Comparison of ENCODE assay signal across 30 mouse cellular contexts in genomic region chr11:21063271-21063670, GRCm38 (mm10).
"Had no signal": no experiment of that assay in that cellular context is flagged by ENCODE, and none has a peak within 500 bp of the region (broad histone marks: within the 10 kb centered on the region; RNA-seq: fewer than 3 reads in every experiment).

No protein-coding gene starts in this region.

- H3K36me3 ChIP-seq: heart, embryonic 12.5 days; heart, embryonic 13.5 days; heart, embryonic 15.5 days; hindbrain, embryonic 10.5 days; hindbrain, embryonic 12.5 days; hindbrain, embryonic 13.5 days; hindbrain, embryonic 15.5 days; intestine, embryonic 15.5 days; kidney, embryonic 15.5 days had no signal

- H3K27me3 ChIP-seq: heart, embryonic 12.5 days; heart, embryonic 13.5 days; heart, embryonic 15.5 days; hindbrain, embryonic 12.5 days; hindbrain, embryonic 13.5 days; hindbrain, embryonic 15.5 days; intestine, embryonic 15.5 days; kidney, embryonic 15.5 days had no signal

- H3K4me1 ChIP-seq: hindbrain, embryonic 12.5 days; hindbrain, embryonic 15.5 days had no signal

- H3K9me3 ChIP-seq: heart, embryonic 12.5 days; heart, embryonic 13.5 days; heart, embryonic 15.5 days; hindbrain, embryonic 10.5 days; hindbrain, embryonic 12.5 days; hindbrain, embryonic 13.5 days; hindbrain, embryonic 15.5 days; intestine, embryonic 15.5 days; kidney, embryonic 15.5 days had no signal

- DNase-seq: heart, postnatal 10 days; heart, postnatal 14 days; heart, postnatal 36 days; heart, postnatal 4 days; kidney, adult 11 months; kidney, adult 18-20 months; kidney, adult 2 months; kidney, adult 8-10 months; kidney, adult 9 months; kidney, postnatal 10 days; kidney, postnatal 14 days; kidney, postnatal 25 days; kidney, postnatal 36 days; kidney, postnatal 4 days; layer of hippocampus, adult 9-11 months; layer of hippocampus, postnatal 36 days had no signal

- H3K27ac ChIP-seq: heart, embryonic 13.5 days; heart, embryonic 15.5 days; hindbrain, embryonic 10.5 days; hindbrain, embryonic 12.5 days; hindbrain, embryonic 13.5 days; hindbrain, embryonic 14.5 days; hindbrain, embryonic 15.5 days; hindbrain, postnatal 0 days; intestine, embryonic 15.5 days; kidney, embryonic 15.5 days; kidney, postnatal 0 days; layer of hippocampus, adult 2 months; left cerebral cortex, adult 2 months had no signal

- H3K4me3 ChIP-seq: heart, embryonic 12.5 days; heart, embryonic 13.5 days; heart, embryonic 15.5 days; hindbrain, embryonic 10.5 days; hindbrain, embryonic 12.5 days; hindbrain, embryonic 13.5 days; hindbrain, embryonic 15.5 days; intestine, embryonic 15.5 days; kidney, embryonic 15.5 days; layer of hippocampus, adult 2 months; left cerebral cortex, adult 2 months had no signal
